Mouse (Mus musculus) kidney, postnatal 0 days (tissue): ENCODE results near the gene Hfm1. TPM values are rescaled to one million over a fixed set of nuclear protein-coding genes. Genes with fewer than 3 reads are reported as not detected.

Source experiments
- ATAC-seq: fragments of 200-750 bp; cut with Nextera tagmentation; replicated peaks from 2 replicates; pipeline ENCODE4 v1.8.0; 2017; ENCODE audit warnings: low read depth, moderate number of reproducible peaks, moderate TSS enrichment, moderate library complexity; ENCODE audit not compliant: low FRiP score
- DNase-seq: peaks from one replicate; pipeline ENCODE4 v3.0.0-alpha.2; 2016; ENCODE audit warnings: low spot score
- H3K27ac ChIP-seq: fragments of 300-500 bp; sonication (generic); 2 replicates; pipeline ENCODE4 v1.5.1; 2014; ENCODE audit warnings: mild to moderate bottlenecking
- H3K27me3 ChIP-seq: fragments of 300-500 bp; sonication (generic); 2 replicates; pipeline ENCODE4 v1.6.1; 2014; ENCODE audit warnings: low read length, mixed read lengths; ENCODE audit not compliant: insufficient read depth
- H3K36me3 ChIP-seq: fragments of 300-500 bp; sonication (generic); 2 replicates; pipeline ENCODE4 v1.6.1; 2014; ENCODE audit warnings: low read length, mixed read lengths; ENCODE audit not compliant: insufficient read depth
- H3K4me1 ChIP-seq: fragments of 300-500 bp; sonication (generic); replicated peaks from 2 replicates; pipeline ENCODE4 v1.6.1; 2014; ENCODE audit warnings: antibody characterized with exemption, low read length, mixed read lengths; ENCODE audit not compliant: insufficient read depth
- H3K4me2 ChIP-seq: fragments of 300-500 bp; sonication (generic); 2 replicates; pipeline ENCODE4 v1.6.1; 2014; ENCODE audit warnings: mild to moderate bottlenecking, low read length, moderate library complexity, mixed read lengths
- H3K4me3 ChIP-seq: fragments of 300-500 bp; sonication (generic); replicated peaks from 2 replicates; pipeline ENCODE4 v1.5.1; 2014; ENCODE audit warnings: low read depth, low read length
- H3K9ac ChIP-seq: fragments of 300-500 bp; sonication (generic); 2 replicates; pipeline ENCODE4 v1.6.1; 2014; ENCODE audit warnings: low read depth, low read length
- H3K9me3 ChIP-seq: fragments of 300-500 bp; sonication (generic); replicated peaks from 2 replicates; pipeline ENCODE4 v1.6.1; 2016; ENCODE audit warnings: low read length, inconsistent platforms, mixed read lengths
- CTCF ChIP-seq: IDR thresholded peaks from 2 replicates; pipeline ENCODE4 v1.5.1; 2016; ENCODE audit warnings: antibody characterized with exemption, low read depth, mild to moderate bottlenecking, moderate library complexity
- WGBS: fragments of 180-500 bp; shearing (Covaris S2); extraction: QIAGEN DNeasy Blood & Tissue Kit; methylation state at CpG from one replicate; pipeline ENCODE4 v1.1.7; 2014; 5-methylcytosine and 5-hydroxymethylcytosine counted together
- polyA plus RNA-seq: library from polyadenylated mRNA; unstranded; fragments of >200 nt; fragmentation: Nextera tagmentation; extraction: Ambion mirVana; gene quantifications from 2 replicates; pipeline ENCODE4 v1.2.1, GENCODE M21; 2015

Gene Hfm1
- polyA plus RNA-seq, 1 experiment from 2014 or later: 1.2 TPM

DNA sequence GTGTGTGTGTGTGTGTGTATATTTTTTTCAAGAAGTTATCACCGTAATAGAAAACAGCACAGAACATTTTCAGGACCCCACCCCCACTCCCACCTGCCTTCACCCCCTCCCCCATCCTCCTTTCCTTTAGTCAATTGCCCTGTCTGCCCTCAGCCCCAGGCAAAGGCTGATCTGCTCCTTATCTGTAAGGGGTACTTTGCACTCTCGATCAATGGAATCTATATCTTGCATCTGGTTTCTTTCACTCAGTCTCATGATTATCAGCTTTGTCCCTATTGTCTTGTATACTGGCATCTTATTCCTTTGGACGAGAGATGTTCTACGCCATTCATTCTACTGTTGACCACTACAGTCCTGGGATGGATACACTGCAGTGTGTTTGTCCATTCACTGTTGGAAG is 1.9 kb upstream of the Hfm1 start:
- no peaks in the 10 kb centered on the region for H3K27me3 ChIP-seq
- no peaks in the 10 kb centered on the region; the same call in 1 of the 2 replicates for H3K9me3 ChIP-seq
- TF ChIP-seq CTCF: no peak
- no peak overlapping the region for H3K27ac ChIP-seq
- H3K4me3 ChIP-seq: no peak overlapping the region
- H3K4me2 ChIP-seq: no peak overlapping the region
- WGBS: 73% methylated on average over 4 of the region's 4 CpGs
- DNase-seq: no peak
- no peak overlapping the region for H3K9ac ChIP-seq
- H3K4me1 ChIP-seq: no peaks in the 10 kb centered on the region
- H3K36me3 ChIP-seq: no peaks in the 10 kb centered on the region
- ATAC-seq: no peak

DNA sequence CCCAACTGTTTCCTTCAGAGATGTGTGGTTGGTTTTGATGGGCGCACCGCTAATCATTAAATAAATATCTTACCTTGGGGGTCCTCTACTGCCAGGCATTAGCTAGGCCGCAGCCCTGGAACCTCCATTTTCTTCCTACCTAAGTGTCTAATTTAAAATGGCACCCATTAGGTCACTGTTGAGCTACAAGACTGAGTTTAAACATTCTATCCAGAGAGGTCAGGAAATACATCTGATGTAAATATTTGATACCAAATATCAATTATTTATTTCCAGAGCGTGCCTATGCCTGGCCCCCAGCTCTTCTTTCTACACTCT is 207 bp upstream of the Hfm1 start:
- Histone ChIP-seq H3K9ac (peak overlapping the region; percentile 68), H3K27ac (no peak overlapping the region), H3K36me3 (no peaks in the 10 kb centered on the region), H3K27me3 (no peaks in the 10 kb centered on the region), H3K4me2 (peak overlapping the region; percentile 90), H3K4me1 (no peaks in the 10 kb centered on the region), H3K4me3 (peak overlapping the region; percentile 49), H3K9me3 (no peaks in the 10 kb centered on the region; the same call in 1 of the 2 replicates)
- 40% methylated on average over 4 of the region's 4 CpGs for WGBS
- DNase-seq (peak; percentile 30), ATAC-seq (no peak)
- no peak for TF ChIP-seq CTCF

DNA sequence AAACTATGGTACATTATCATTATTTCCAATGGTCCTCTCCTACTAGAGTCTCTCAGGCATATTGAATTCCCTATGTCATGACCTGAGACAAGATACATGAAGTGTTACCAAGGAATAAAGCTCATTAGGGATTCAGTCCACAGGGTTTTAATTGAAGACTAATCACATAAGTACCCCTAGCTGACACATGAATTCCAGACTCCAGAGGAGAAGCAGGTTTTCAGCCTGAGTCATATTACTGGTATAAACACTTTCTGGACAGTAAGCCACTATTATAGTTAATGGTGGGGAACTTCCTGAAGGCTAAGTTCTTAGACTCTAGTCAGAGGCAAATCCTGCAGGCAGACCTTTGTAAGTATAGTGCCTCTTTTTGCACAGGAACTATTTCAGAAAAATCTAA is 6.8 kb downstream of the Hfm1 start:
- ATAC-seq (no peak), DNase-seq (peak; percentile 45)
- Histone ChIP-seq H3K4me2 (no peak overlapping the region), H3K4me1 (no peaks in the 10 kb centered on the region), H3K9ac (no peak overlapping the region), H3K9me3 (no peaks in the 10 kb centered on the region), H3K36me3 (no peaks in the 10 kb centered on the region), H3K4me3 (no peak overlapping the region), H3K27me3 (no peaks in the 10 kb centered on the region), H3K27ac (no peak overlapping the region)
- TF ChIP-seq CTCF: no peak

DNA sequence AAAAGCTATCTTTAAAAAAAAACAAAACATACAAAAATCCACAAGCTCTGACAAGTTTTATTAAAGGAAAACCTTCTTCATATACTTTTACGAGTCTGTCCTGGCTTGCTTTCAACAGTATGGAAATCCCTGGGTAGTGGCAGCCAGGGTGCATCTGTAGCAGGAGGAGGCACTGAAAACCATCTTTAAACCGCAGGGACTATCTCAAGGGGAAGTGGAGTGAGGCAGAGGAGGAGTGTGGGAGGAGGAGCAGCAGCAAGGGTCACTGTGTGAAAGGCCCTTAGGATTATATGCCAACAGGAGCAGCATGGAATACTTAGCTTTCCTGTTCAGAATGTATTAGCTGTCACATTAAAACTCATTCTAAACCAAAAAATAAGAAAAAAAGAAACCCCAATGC is 29.2 kb downstream of the Hfm1 start:
- H3K9ac ChIP-seq: no peak overlapping the region
- ATAC-seq (no peak), DNase-seq (peak; percentile 14)
- 33% methylated on average over 2 of the region's 2 CpGs for WGBS
- H3K27ac ChIP-seq: no peak overlapping the region
- no peak for TF ChIP-seq CTCF
- no peaks in the 10 kb centered on the region for H3K4me1 ChIP-seq
- no peaks in the 10 kb centered on the region for H3K27me3 ChIP-seq
- H3K4me3 ChIP-seq: no peak overlapping the region
- no peak overlapping the region for H3K4me2 ChIP-seq
- no peaks in the 10 kb centered on the region for H3K36me3 ChIP-seq
- H3K9me3 ChIP-seq: no peaks in the 10 kb centered on the region

DNA sequence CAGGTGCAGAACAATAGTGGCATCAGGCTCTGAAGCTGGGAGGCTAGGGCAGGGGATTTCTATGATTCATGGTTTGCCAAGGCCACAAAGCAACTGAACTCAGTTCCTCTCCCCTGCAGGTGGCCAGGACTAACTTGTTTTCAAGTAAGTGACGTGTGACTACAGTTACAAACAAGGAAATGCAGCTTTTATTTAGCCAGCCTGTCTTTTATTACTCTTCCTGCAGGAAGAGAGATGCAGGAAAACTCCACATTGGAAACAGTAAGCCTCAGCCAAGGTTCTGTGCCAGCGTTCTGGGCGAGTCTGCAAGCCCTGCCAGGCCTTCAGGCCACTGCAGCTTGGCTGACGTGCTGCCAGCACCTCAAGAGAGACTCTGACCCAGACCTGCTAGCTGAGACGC is 34.3 kb downstream of the Hfm1 start:
- H3K36me3 ChIP-seq: no peaks in the 10 kb centered on the region
- H3K27ac ChIP-seq: no peak overlapping the region
- no peaks in the 10 kb centered on the region for H3K4me1 ChIP-seq
- DNase-seq (peak; percentile 6), ATAC-seq (no peak)
- no peaks in the 10 kb centered on the region for H3K27me3 ChIP-seq
- no peak overlapping the region for H3K4me3 ChIP-seq
- H3K9ac ChIP-seq: no peak overlapping the region
- no peak for TF ChIP-seq CTCF
- 32% methylated on average over 5 of the region's 5 CpGs for WGBS
- no peaks in the 10 kb centered on the region for H3K9me3 ChIP-seq
- H3K4me2 ChIP-seq: no peak overlapping the region

DNA sequence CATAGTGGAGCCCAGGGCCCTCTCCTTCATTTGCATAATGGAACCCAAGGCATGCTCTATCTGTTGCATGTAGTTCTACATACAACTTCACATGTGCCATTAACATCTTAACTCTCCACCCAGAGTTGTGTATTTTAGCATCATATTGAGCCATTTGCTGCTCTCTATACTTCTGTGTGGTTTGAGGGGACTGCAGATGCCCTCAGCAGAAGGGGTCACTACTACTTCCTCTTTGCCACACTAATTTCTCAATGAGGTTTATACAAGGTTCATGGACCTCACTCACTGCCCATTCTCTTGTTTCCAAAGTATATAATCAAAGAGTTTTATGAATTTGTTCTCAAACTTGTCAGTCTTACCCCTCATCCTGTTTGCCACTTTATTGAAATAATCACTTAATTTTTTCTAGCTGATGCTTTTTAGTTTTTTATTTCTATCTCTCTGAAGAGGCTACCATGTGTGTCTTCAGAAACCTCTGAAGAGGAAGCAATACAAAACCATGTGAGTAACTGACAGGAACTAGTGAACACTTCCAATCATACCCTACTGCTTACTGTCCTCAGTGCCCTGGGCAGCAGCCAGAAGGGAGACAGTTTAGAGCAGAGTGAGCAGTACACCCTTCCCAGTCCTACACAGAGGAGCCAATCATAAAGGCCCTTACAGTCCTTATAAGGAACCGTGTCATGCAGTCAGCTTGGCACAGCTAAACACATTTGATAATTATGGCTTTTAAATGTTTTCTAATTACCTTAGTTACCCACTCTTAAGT is 38.6 kb downstream of the Hfm1 start:
- ATAC-seq (no peak), DNase-seq (no peak)
- Histone ChIP-seq H3K9ac (no peak overlapping the region), H3K27me3 (no peaks in the 10 kb centered on the region), H3K9me3 (no peaks in the 10 kb centered on the region), H3K36me3 (no peaks in the 10 kb centered on the region), H3K27ac (no peak overlapping the region), H3K4me3 (no peak overlapping the region), H3K4me2 (no peak overlapping the region), H3K4me1 (no peaks in the 10 kb centered on the region)
- WGBS: 65% methylated on average over 1 of the region's 1 CpGs
- no peak for TF ChIP-seq CTCF

DNA sequence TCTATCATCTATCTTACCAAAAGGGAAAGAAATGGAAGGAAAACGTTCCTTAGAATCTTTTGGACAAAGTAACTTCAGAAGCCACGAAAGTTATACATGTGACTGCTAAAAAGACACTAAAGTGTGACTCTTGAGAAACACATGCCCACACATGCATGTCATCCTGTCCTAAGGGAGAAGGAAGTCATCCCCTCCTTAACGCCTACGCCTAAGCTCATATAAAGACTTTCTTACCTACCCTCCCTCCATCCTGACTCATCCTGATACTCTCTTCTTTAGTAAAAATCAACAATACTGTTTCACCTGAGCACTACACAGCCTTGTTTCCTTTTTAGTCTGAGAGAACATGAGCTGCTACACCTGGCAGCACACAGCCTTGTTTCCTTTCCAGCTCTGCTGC is 40.6 kb downstream of the Hfm1 start:
- no peak overlapping the region for H3K27ac ChIP-seq
- DNase-seq (no peak), ATAC-seq (no peak)
- no peak overlapping the region for H3K4me3 ChIP-seq
- no peaks in the 10 kb centered on the region for H3K36me3 ChIP-seq
- no peak overlapping the region for H3K9ac ChIP-seq
- TF ChIP-seq CTCF: no peak
- WGBS: 86% methylated on average over 4 of the region's 4 CpGs
- H3K4me1 ChIP-seq: no peaks in the 10 kb centered on the region
- H3K27me3 ChIP-seq: no peaks in the 10 kb centered on the region
- H3K9me3 ChIP-seq: no peaks in the 10 kb centered on the region
- H3K4me2 ChIP-seq: no peak overlapping the region
